Mouse (Mus musculus) midbrain, embryonic 16.5 days (tissue): ENCODE results near the gene Zfp580. TPM values are rescaled to one million over a fixed set of nuclear protein-coding genes. Genes with fewer than 3 reads are reported as not detected.

Experiments
- ATAC-seq: fragments of 200-750 bp; cut with Nextera tagmentation; 2 replicates; pipeline ENCODE4 v1.8.0; 2017; ENCODE audit warnings: moderate TSS enrichment
- H3K27ac ChIP-seq: fragments of 300-500 bp; sonication (generic); 2 replicates; pipeline ENCODE4 v1.5.1; 2014; ENCODE audit warnings: mild to moderate bottlenecking, low read length, mixed read lengths
- H3K27me3 ChIP-seq: fragments of 300-500 bp; sonication (generic); 2 replicates; pipeline ENCODE4 v1.6.1; 2014; ENCODE audit warnings: low read depth, low read length, mixed read lengths; ENCODE audit not compliant: control insufficient read depth, insufficient read depth
- H3K36me3 ChIP-seq: fragments of 300-500 bp; sonication (generic); 2 replicates; pipeline ENCODE4 v1.6.1; 2014; ENCODE audit warnings: mild to moderate bottlenecking, low read length, moderate library complexity, mixed read lengths; ENCODE audit not compliant: control insufficient read depth, insufficient read depth
- H3K4me1 ChIP-seq: fragments of 300-500 bp; sonication (generic); 2 replicates; pipeline ENCODE4 v1.6.1; 2014; ENCODE audit warnings: mild to moderate bottlenecking, low read length, mixed read lengths; ENCODE audit not compliant: control insufficient read depth, insufficient read depth
- H3K4me2 ChIP-seq: fragments of 300-500 bp; sonication (generic); 2 replicates; pipeline ENCODE4 v1.6.1; 2014; ENCODE audit warnings: mild to moderate bottlenecking, low read length, mixed read lengths
- H3K4me3 ChIP-seq: fragments of 300-500 bp; sonication (generic); 2 replicates; pipeline ENCODE4 v1.5.1; 2014; ENCODE audit warnings: low read depth, mild to moderate bottlenecking, low read length, moderate library complexity, mixed read lengths
- H3K9ac ChIP-seq: fragments of 300-500 bp; sonication (generic); 2 replicates; pipeline ENCODE4 v1.6.1; 2014; ENCODE audit warnings: low read depth, low read length, mixed read lengths
- H3K9me3 ChIP-seq: fragments of 300-500 bp; sonication (generic); replicated peaks from 2 replicates; pipeline ENCODE4 v1.6.1; 2014; ENCODE audit warnings: mild to moderate bottlenecking, low read length, mixed read lengths; ENCODE audit not compliant: control insufficient read depth, poor library complexity, severe bottlenecking
- WGBS: fragments of 180-500 bp; shearing (Covaris S2); extraction: QIAGEN DNeasy Blood & Tissue Kit; methylation state at CpG from one replicate; pipeline ENCODE4 v1.1.7; 2014; 5-methylcytosine and 5-hydroxymethylcytosine counted together
- polyA plus RNA-seq: library from polyadenylated mRNA; unstranded; fragments of >200 nt; fragmentation: Nextera tagmentation; extraction: Ambion mirVana; gene quantifications from 2 replicates; pipeline ENCODE4 v1.2.1, GENCODE M21; 2015

The Zfp580 gene
- polyA plus RNA-seq, 1 experiment from 2014 or later: 117 TPM

DNA sequence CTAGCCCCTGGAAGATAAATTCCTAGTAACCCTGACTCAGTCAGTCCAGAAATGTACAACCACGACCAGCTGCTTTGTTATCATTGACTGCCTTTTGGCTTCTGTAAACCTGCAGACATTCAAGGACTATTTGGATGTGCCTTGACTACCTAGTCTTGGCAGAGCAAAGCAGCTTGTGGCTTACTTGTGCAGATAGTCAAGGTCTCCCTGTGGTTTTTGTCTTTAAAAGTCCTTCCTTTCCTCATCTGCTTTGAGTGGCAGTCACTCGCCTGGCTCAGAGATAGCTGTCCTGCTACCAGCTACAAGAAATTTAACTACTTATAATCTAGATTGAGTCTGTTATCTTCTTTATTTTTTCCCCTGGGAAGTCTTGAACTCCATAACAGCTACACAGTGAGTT is 6.4 kb upstream of the Zfp580 start:
- H3K36me3 ChIP-seq: no peaks in the 10 kb centered on the region
- ATAC-seq: no peak
- no peak overlapping the region for H3K27ac ChIP-seq
- H3K4me2 ChIP-seq: no peak overlapping the region
- no peaks in the 10 kb centered on the region for H3K9me3 ChIP-seq
- H3K27me3 ChIP-seq: no peaks in the 10 kb centered on the region
- 81% methylated on average over 2 of the region's 2 CpGs for WGBS
- no peak overlapping the region for H3K9ac ChIP-seq
- H3K4me1 ChIP-seq: no peaks in the 10 kb centered on the region
- H3K4me3 ChIP-seq: no peak overlapping the region

- Histone ChIP-seq H3K4me1 (peaks cover 7% of the 10 kb centered on the region), H3K4me3 (no peak overlapping the region), H3K9me3 (no peaks in the 10 kb centered on the region), H3K9ac (no peak overlapping the region), H3K27ac (no peak overlapping the region), H3K27me3 (no peaks in the 10 kb centered on the region), H3K4me2 (no peak overlapping the region), H3K36me3 (no peaks in the 10 kb centered on the region)
- 66% methylated on average over 2 of the region's 2 CpGs for WGBS
- no peak for ATAC-seq
Observed at GRCm38 (mm10) chr7:5046112-5046511, 5.2 kb upstream of the Zfp580 start.

DNA sequence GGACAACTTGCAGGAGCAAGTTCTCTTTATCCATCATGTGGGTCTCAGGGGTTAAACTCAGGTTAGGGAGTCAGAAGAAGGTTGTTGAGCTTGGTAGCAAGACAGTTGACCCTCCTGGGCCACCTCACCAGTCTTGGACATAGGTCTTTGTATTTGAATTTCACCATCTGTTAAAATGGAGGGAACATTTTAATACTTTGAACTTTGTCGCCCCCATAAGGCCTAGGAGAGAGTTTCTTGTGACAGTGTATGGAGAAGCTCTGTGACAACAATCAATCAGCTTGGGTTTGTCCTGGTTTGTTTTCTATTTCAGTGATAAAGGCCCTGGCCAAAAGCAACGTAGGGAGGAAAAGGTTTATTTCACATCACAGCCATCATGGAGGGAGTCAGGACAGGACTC is 4.0 kb upstream of the Zfp580 start:
- peaks cover 10% of the 10 kb centered on the region for H3K4me1 ChIP-seq
- no peak overlapping the region for H3K27ac ChIP-seq
- WGBS: 36% methylated on average over 2 of the region's 2 CpGs
- no peak overlapping the region for H3K9ac ChIP-seq
- no peak overlapping the region for H3K4me3 ChIP-seq
- H3K9me3 ChIP-seq: no peaks in the 10 kb centered on the region
- H3K36me3 ChIP-seq: no peaks in the 10 kb centered on the region
- H3K4me2 ChIP-seq: no peak overlapping the region
- no peaks in the 10 kb centered on the region for H3K27me3 ChIP-seq
- ATAC-seq: no peak

- Histone ChIP-seq H3K36me3 (no peaks in the 10 kb centered on the region), H3K4me1 (peaks cover 51% of the 10 kb centered on the region), H3K27ac (no peak overlapping the region), H3K9me3 (no peaks in the 10 kb centered on the region), H3K4me2 (peak overlapping the region; percentile 71), H3K9ac (peak overlapping the region; percentile 95), H3K4me3 (peak overlapping the region; percentile 79), H3K27me3 (peaks cover 15% of the 10 kb centered on the region)
- no peak for ATAC-seq
- 2% methylated on average over 11 of the region's 12 CpGs for WGBS
Observed at GRCm38 (mm10) chr7:5052438-5052837, 1.1 kb downstream of the Zfp580 start.

- no peaks in the 10 kb centered on the region for H3K9me3 ChIP-seq
- ATAC-seq: no peak
- peak overlapping the region; percentile 71 for H3K4me2 ChIP-seq
- H3K27ac ChIP-seq: no peak overlapping the region
- whole genome bisulfite sequencing: 3% methylated on average over 44 of the region's 45 CpGs
- H3K9ac ChIP-seq: peak overlapping the region; percentile 95
- H3K27me3 ChIP-seq: peaks cover 15% of the 10 kb centered on the region
- H3K36me3 ChIP-seq: no peaks in the 10 kb centered on the region
- H3K4me1 ChIP-seq: peaks cover 56% of the 10 kb centered on the region
- peak overlapping the region; percentile 79 for H3K4me3 ChIP-seq
Observed at GRCm38 (mm10) chr7:5052931-5053343, 1.6 kb downstream of the Zfp580 start.

DNA sequence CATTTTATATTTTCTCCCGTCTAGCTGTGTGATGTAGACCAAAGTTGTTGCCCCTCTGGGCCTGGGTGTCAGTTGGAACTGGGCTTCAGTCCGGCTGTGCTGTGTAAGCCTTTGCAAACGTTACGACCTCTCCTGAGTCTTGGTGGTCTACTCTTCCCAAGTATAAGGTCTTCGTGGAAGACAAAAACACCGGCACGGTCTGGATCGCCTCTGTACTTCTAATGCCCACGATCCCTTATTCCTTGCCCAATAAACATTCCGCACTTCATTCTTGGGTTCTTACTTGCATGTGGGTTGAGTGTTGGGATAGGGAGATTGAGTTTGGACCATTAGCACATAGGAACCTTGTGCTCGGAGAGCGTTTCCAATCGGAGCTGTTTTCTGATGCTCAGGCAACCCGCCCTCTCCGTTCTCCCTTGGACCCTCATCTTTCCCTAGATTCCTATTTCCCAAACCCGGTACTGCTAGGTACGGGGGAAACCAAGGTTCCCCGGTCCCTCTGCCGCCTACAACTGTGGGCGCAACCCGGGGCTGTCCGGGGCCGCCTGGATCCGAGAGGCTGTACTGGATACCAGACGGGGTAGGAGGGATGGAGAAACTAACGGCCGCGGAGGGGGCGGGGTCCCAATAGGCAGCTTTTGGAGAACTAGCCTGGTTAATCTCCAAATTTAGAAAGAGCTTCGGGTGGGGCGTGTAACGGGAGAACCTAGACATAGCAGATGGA is 2.3 kb downstream of the Zfp580 start:
- 8% methylated on average over 32 of the region's 32 CpGs for WGBS
- Histone ChIP-seq H3K4me3 (peak overlapping the region; percentile 79), H3K4me1 (peaks cover 59% of the 10 kb centered on the region), H3K4me2 (peak overlapping the region; percentile 71), H3K9me3 (no peaks in the 10 kb centered on the region), H3K27ac (peak overlapping the region; percentile 53; the same call in 1 of the 2 replicates), H3K36me3 (no peaks in the 10 kb centered on the region), H3K9ac (peak overlapping the region; percentile 95), H3K27me3 (peaks cover 15% of the 10 kb centered on the region)
- no peak for ATAC-seq

- peak overlapping the region; percentile 84 for H3K27ac ChIP-seq
- peak overlapping the region; percentile 76 for H3K4me3 ChIP-seq
- peak; percentile 21 for ATAC-seq
- H3K27me3 ChIP-seq: peaks cover 15% of the 10 kb centered on the region
- no peaks in the 10 kb centered on the region for H3K9me3 ChIP-seq
- H3K4me1 ChIP-seq: peaks cover 71% of the 10 kb centered on the region
- H3K36me3 ChIP-seq: no peaks in the 10 kb centered on the region
- peak overlapping the region; percentile 80 for H3K9ac ChIP-seq
- H3K4me2 ChIP-seq: peak overlapping the region; percentile 93
- WGBS: 2% methylated on average over 54 of the region's 55 CpGs
Observed at GRCm38 (mm10) chr7:5056651-5057263, 5.4 kb downstream of the Zfp580 start.

GRCm38 (mm10) chr7:5057381-5057780 is 6.0 kb downstream of the Zfp580 start:
- ATAC-seq: no peak
- H3K36me3 ChIP-seq: no peaks in the 10 kb centered on the region
- H3K27ac ChIP-seq: peak overlapping the region; percentile 84
- H3K4me2 ChIP-seq: peak overlapping the region; percentile 93
- H3K4me3 ChIP-seq: peak overlapping the region; percentile 76
- H3K9me3 ChIP-seq: no peaks in the 10 kb centered on the region
- peak overlapping the region; percentile 80 for H3K9ac ChIP-seq
- peaks cover 67% of the 10 kb centered on the region for H3K4me1 ChIP-seq
- H3K27me3 ChIP-seq: peaks cover 15% of the 10 kb centered on the region
- WGBS: 25% methylated on average over 8 of the region's 8 CpGs

DNA sequence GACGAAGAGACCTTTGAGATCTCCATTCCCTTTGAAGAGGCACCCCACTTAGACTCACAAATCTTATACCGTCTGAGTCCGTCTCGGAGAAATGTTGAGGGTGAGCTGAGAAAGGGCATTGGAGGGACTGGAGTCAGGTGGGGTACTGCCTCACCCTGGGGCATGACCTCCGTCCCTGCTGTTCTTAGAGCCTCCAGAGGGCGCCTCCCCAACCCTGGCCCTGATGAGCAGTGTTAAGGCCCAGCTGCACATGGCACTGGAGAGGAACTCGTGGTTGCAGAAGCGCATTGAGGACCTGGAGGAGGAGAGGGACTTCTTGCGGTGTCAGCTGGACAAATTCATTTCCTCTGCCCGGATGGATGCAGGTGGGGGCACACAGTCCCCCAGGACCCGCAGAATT is 6.5 kb downstream of the Zfp580 start:
- ATAC-seq: no peak
- Histone ChIP-seq H3K9ac (peak overlapping the region; percentile 80), H3K4me3 (peak overlapping the region; percentile 76), H3K4me2 (peak overlapping the region; percentile 93), H3K27me3 (peaks cover 15% of the 10 kb centered on the region), H3K4me1 (peaks cover 63% of the 10 kb centered on the region), H3K36me3 (no peaks in the 10 kb centered on the region), H3K9me3 (no peaks in the 10 kb centered on the region), H3K27ac (peak overlapping the region; percentile 11; the same call in 1 of the 2 replicates)
- 32% methylated on average over 11 of the region's 11 CpGs for WGBS
